Mouse (Mus musculus): ENCODE results near the gene Emid1. TPM values are rescaled to one million over a fixed set of nuclear protein-coding genes. Genes with fewer than 3 reads are reported as not detected.

Emid1 gene
- polyA plus RNA-seq, 1 experiment from 2014 or later: 247 TPM

DNA sequence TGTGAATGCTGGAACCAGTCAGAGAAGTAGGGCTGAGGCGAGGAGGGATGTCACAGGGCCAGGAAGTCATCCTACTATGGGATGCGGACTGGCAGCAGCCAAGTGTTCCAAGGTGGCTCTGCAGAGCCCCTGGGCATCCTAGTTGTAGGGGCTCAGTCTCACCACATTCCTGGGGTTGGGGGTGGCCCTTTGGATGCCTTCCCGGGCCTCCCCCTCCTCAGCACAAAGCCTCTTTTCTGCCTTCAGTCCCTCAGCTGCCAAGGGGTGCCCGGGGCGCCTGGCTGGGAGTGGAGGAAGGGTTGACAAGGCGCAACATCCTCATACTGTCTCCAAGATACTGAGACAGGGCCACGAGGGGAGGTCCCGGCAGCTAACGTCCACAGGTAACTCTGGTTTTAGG is 2.1 kb downstream of the Emid1 start:
- H3K9me3 ChIP-seq (ENCODE audit: low read length): no peaks in the 10 kb centered on the region
- ATAC-seq (ENCODE audit: low FRiP score, low TSS enrichment): no peak
- H3K9ac ChIP-seq (replicated peaks; ENCODE audit: low read length): 0 out of 2 replicates have a peak overlapping the region, but pooled peaks have one; percentile 12
- peak overlapping the region; percentile 92 for H3K27ac ChIP-seq (ENCODE audit: low read length)
- H3K27me3 ChIP-seq (ENCODE audit: insufficient read depth, low read length): no peaks in the 10 kb centered on the region
- 65% methylated on average over 9 of the region's 9 CpGs for WGBS
- H3K4me3 ChIP-seq (ENCODE audit: low read length): peak overlapping the region; percentile 73; the same call in 1 of the 2 replicates
- no peaks in the 10 kb centered on the region for H3K36me3 ChIP-seq (ENCODE audit: insufficient read depth, low read length)
- H3K4me1 ChIP-seq (ENCODE audit: insufficient read depth, low read length): peaks cover 67% of the 10 kb centered on the region
- H3K4me2 ChIP-seq (replicated peaks; ENCODE audit: low read depth, low read length): peak overlapping the region; percentile 67

DNA sequence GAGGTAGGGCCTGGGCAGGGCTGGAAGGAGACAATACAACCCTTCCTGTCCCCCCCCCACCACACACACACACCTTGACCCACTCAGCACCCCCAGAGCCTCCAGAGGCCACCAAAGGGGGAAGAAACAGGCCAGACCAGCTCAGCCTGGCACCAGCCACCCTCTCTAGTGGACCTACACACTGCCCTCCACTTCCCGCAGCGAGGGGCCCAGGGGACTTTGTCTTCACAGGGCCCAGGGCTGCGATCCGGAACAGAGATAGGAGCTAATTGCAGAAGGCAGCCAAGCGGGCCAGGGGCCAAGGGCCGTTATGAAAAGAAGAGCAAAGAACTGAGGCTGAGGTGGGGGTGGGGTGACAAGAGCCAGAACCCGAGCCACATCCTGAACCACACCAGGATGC is 2.8 kb downstream of the Emid1 start:
- WGBS: 10% methylated on average over 7 of the region's 7 CpGs
- Histone ChIP-seq H3K4me2 (replicated peaks; ENCODE audit: low read depth, low read length) (peak overlapping the region; percentile 67), H3K4me3 (ENCODE audit: low read length) (peak overlapping the region; percentile 17), H3K4me1 (ENCODE audit: insufficient read depth, low read length) (peaks cover 67% of the 10 kb centered on the region), H3K9me3 (ENCODE audit: low read length) (no peaks in the 10 kb centered on the region), H3K36me3 (ENCODE audit: insufficient read depth, low read length) (no peaks in the 10 kb centered on the region), H3K9ac (replicated peaks; ENCODE audit: low read length) (peak overlapping the region; percentile 12; the same call in 1 of the 2 replicates), H3K27me3 (ENCODE audit: insufficient read depth, low read length) (no peaks in the 10 kb centered on the region), H3K27ac (ENCODE audit: low read length) (peak overlapping the region; percentile 92)
- ATAC-seq (ENCODE audit: low FRiP score, low TSS enrichment): peak; percentile 64

DNA sequence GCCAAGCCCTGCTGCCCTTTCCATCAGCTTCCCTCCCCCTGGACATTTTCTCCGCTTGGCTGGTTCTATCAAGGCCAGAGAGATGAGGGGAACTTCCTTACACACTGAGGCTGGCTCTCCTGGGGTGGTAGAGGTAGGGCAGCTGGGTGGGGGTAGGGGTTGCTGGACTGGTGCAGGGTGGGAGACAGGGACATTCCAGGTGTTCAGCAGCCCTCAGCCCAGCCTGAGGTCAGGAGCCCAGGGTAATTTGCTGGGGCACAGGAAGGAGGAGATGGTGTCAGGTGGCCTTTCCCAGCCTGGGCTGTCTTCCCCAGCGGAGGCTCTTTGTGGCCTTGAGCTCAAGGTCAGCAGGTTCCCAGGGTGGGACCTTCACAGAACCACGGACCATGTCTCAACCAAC is 6.5 kb downstream of the Emid1 start:
- Histone ChIP-seq H3K4me3 (ENCODE audit: low read length) (no peak overlapping the region), H3K9me3 (ENCODE audit: low read length) (no peaks in the 10 kb centered on the region), H3K4me1 (ENCODE audit: insufficient read depth, low read length) (peaks cover 69% of the 10 kb centered on the region), H3K36me3 (ENCODE audit: insufficient read depth, low read length) (no peaks in the 10 kb centered on the region), H3K4me2 (replicated peaks; ENCODE audit: low read depth, low read length) (no peak overlapping the region), H3K27me3 (ENCODE audit: insufficient read depth, low read length) (no peaks in the 10 kb centered on the region), H3K27ac (ENCODE audit: low read length) (peak overlapping the region; percentile 92), H3K9ac (replicated peaks; ENCODE audit: low read length) (no peak overlapping the region)
- WGBS: 34% methylated on average over 3 of the region's 3 CpGs
- peak; percentile 89 for ATAC-seq (ENCODE audit: low FRiP score, low TSS enrichment)

DNA sequence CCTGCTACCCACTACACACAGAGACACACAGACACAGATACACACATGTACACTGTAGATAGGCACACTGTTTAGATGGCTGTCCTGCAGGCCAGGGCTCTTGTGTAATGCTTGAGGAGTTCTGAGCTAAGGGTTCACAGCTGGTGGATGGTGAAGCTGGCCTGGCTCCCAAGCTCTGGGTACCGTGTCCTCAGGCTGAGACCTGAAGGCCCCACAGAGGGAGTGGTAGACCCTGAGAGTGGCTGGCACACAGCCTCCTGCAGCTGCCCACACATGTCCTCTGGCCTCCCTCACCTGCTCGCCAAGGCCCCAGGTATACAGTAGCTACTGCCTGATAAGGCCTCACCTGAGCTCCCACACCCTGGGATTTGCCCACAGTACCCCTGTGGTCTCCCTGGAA is 10.1 kb downstream of the Emid1 start:
- H3K4me3 ChIP-seq (ENCODE audit: low read length): no peak overlapping the region
- H3K27me3 ChIP-seq (ENCODE audit: insufficient read depth, low read length): no peaks in the 10 kb centered on the region
- H3K9me3 ChIP-seq (ENCODE audit: low read length): no peaks in the 10 kb centered on the region
- peak overlapping the region; percentile 34; the same call in 1 of the 2 replicates for H3K27ac ChIP-seq (ENCODE audit: low read length)
- peaks cover 4% of the 10 kb centered on the region; the same call in 1 of the 2 replicates for H3K36me3 ChIP-seq (ENCODE audit: insufficient read depth, low read length)
- no peak overlapping the region; the same call in 1 of the 2 replicates for H3K9ac ChIP-seq (replicated peaks; ENCODE audit: low read length)
- ATAC-seq (ENCODE audit: low FRiP score, low TSS enrichment): no peak
- H3K4me2 ChIP-seq (replicated peaks; ENCODE audit: low read depth, low read length): no peak overlapping the region
- H3K4me1 ChIP-seq (ENCODE audit: insufficient read depth, low read length): peaks cover 45% of the 10 kb centered on the region
- 69% methylated on average over 2 of the region's 2 CpGs for WGBS

DNA sequence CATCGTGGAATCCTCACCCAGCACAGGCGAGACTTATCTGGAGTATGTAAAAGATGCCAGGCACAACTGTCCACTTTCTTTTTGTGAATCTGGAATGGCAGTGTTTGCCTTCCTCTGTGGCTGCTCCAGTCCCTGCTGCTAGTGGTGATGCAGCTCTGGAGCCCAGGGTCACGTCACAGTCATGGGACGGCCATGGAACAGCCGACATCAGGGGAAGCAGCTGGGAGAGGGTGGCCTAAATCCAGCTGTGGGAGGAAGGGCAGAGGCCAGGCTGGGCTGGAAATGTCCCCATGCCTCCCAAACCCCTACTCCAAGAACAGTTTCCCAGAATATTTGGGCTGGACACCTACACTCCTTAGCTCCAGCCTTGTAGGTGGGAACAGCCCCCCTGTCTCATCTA is 10.8 kb downstream of the Emid1 start:
- no peak overlapping the region for H3K9ac ChIP-seq (replicated peaks; ENCODE audit: low read length)
- H3K36me3 ChIP-seq (ENCODE audit: insufficient read depth, low read length): peaks cover 7% of the 10 kb centered on the region; the same call in 1 of the 2 replicates
- peak overlapping the region; percentile 54; the same call in 1 of the 2 replicates for H3K27ac ChIP-seq (ENCODE audit: low read length)
- ATAC-seq (ENCODE audit: low FRiP score, low TSS enrichment): no peak
- peaks cover 45% of the 10 kb centered on the region for H3K4me1 ChIP-seq (ENCODE audit: insufficient read depth, low read length)
- 63% methylated on average over 5 of the region's 5 CpGs for WGBS
- H3K27me3 ChIP-seq (ENCODE audit: insufficient read depth, low read length): no peaks in the 10 kb centered on the region
- no peak overlapping the region for H3K4me3 ChIP-seq (ENCODE audit: low read length)
- no peaks in the 10 kb centered on the region for H3K9me3 ChIP-seq (ENCODE audit: low read length)
- no peak overlapping the region for H3K4me2 ChIP-seq (replicated peaks; ENCODE audit: low read depth, low read length)

DNA sequence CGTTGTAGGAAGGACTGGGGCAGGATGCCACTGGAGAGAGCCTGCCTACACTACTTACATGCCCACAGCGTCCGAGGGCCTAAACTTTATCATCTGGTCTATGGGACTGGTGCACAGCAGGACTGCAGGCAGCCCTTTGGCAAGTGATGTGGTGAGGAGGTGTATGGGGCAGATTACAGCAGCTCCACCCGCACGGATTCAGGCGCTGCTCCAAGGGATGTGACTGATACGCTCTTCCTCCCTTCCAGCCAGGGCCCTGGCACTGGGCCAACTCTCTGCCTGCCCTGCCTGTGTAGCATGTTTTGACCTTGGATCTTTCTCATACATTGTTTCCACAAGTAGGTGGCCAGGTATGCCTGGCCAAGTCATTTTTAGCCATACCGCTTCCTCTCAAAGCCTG is 11.4 kb downstream of the Emid1 start:
- Histone ChIP-seq H3K27me3 (ENCODE audit: insufficient read depth, low read length) (no peaks in the 10 kb centered on the region), H3K27ac (ENCODE audit: low read length) (peak overlapping the region; percentile 54; the same call in 1 of the 2 replicates), H3K4me1 (ENCODE audit: insufficient read depth, low read length) (peaks cover 39% of the 10 kb centered on the region), H3K9ac (replicated peaks; ENCODE audit: low read length) (no peak overlapping the region; the same call in 1 of the 2 replicates), H3K4me3 (ENCODE audit: low read length) (no peak overlapping the region), H3K9me3 (ENCODE audit: low read length) (no peaks in the 10 kb centered on the region), H3K36me3 (ENCODE audit: insufficient read depth, low read length) (peaks cover 7% of the 10 kb centered on the region; the same call in 1 of the 2 replicates), H3K4me2 (replicated peaks; ENCODE audit: low read depth, low read length) (no peak overlapping the region)
- 40% methylated on average over 8 of the region's 8 CpGs for WGBS
- ATAC-seq (ENCODE audit: low FRiP score, low TSS enrichment): no peak

DNA sequence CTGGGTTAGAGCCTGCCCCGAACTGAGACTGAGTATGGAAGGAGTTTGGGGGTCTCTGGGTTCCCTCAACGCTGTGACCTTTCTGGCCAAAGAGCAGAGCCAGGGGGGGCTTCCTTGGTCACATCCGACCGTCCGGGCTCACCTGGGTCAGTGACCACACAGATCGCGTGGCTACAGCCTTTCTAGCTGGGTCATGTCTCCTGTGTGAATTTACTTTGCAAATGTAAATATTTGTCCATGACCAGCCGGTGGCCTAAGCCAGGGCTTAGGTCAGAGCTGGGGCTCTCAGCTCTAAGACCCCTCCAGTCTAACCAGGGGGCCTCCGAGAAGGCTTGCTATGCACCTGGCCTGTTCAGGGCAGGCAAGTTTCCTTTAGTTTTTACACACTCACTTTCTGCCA is 12.7 kb downstream of the Emid1 start:
- no peak for ATAC-seq (ENCODE audit: low FRiP score, low TSS enrichment)
- H3K4me2 ChIP-seq (replicated peaks; ENCODE audit: low read depth, low read length): no peak overlapping the region
- 51% methylated on average over 9 of the region's 9 CpGs for WGBS

DNA sequence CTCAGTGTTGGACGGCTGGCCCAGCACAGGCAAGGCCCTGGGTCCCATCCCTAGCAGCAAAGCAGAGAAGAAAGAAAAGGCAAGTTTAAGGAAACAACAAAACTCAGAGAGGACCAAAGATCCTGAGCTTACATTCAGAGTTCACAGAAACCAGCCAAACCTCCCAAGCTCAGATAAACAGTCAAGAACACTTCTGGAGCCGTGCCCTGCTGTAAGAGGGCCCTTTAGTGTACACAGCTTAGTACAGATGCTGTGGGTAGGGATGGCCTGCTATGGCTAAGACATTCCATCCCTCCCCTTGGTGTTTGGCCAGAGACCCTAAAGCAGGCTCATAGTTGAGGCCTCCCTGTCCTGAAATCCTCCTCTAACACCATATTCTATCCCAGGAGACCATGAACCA is 13.4 kb downstream of the Emid1 start:
- Histone ChIP-seq H3K9me3 (ENCODE audit: low read length) (no peaks in the 10 kb centered on the region), H3K36me3 (ENCODE audit: insufficient read depth, low read length) (peaks cover 7% of the 10 kb centered on the region; the same call in 1 of the 2 replicates), H3K9ac (replicated peaks; ENCODE audit: low read length) (no peak overlapping the region), H3K4me1 (ENCODE audit: insufficient read depth, low read length) (peaks cover 28% of the 10 kb centered on the region), H3K27ac (ENCODE audit: low read length) (no peak overlapping the region), H3K27me3 (ENCODE audit: insufficient read depth, low read length) (no peaks in the 10 kb centered on the region), H3K4me2 (replicated peaks; ENCODE audit: low read depth, low read length) (no peak overlapping the region), H3K4me3 (ENCODE audit: low read length) (no peak overlapping the region)
- no peak for ATAC-seq (ENCODE audit: low FRiP score, low TSS enrichment)
- 77% methylated on average over 2 of the region's 2 CpGs for WGBS

More for the DNA sequence above, 12.7 kb downstream of the Emid1 start:
- Histone ChIP-seq H3K9me3 (ENCODE audit: low read length) (no peaks in the 10 kb centered on the region), H3K9ac (replicated peaks; ENCODE audit: low read length) (no peak overlapping the region), H3K27me3 (ENCODE audit: insufficient read depth, low read length) (no peaks in the 10 kb centered on the region), H3K4me3 (ENCODE audit: low read length) (no peak overlapping the region), H3K27ac (ENCODE audit: low read length) (no peak overlapping the region), H3K4me1 (ENCODE audit: insufficient read depth, low read length) (peaks cover 29% of the 10 kb centered on the region), H3K36me3 (ENCODE audit: insufficient read depth, low read length) (peaks cover 7% of the 10 kb centered on the region; the same call in 1 of the 2 replicates)

DNA sequence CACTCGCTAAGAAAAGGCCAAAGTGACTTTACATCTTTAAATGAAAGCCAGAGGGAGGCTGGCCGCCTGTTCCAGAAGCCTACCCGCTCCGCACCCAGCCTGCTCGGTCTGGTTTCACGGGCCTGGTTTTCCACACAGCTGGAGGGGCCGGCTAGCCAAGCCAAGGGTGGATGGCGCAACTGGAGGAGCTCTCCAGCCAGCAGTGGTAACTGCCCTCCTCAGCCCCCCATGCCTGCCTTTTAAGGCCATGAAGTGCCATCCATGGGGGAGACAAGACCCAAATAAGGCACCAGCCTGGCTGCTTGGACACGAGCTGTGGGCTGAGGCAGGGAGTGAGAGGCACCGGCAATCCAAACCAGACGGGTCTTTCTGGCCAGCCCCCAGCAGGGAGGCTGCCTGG is 16.1 kb downstream of the Emid1 start:
- no peaks in the 10 kb centered on the region for H3K27me3 ChIP-seq (ENCODE audit: insufficient read depth, low read length)
- no peaks in the 10 kb centered on the region for H3K9me3 ChIP-seq (ENCODE audit: low read length)
- peaks cover 7% of the 10 kb centered on the region; the same call in 1 of the 2 replicates for H3K36me3 ChIP-seq (ENCODE audit: insufficient read depth, low read length)
- WGBS: 69% methylated on average over 11 of the region's 11 CpGs
- ATAC-seq (ENCODE audit: low FRiP score, low TSS enrichment): 0 out of 2 replicates have a peak, but pooled peaks have one; percentile 25
- H3K9ac ChIP-seq (replicated peaks; ENCODE audit: low read length): 0 out of 2 replicates have a peak overlapping the region, but pooled peaks have one; percentile 39
- peak overlapping the region; percentile 48; the same call in 1 of the 2 replicates for H3K27ac ChIP-seq (ENCODE audit: low read length)
- H3K4me1 ChIP-seq (ENCODE audit: insufficient read depth, low read length): peaks cover 13% of the 10 kb centered on the region
- H3K4me2 ChIP-seq (replicated peaks; ENCODE audit: low read depth, low read length): no peak overlapping the region
- H3K4me3 ChIP-seq (ENCODE audit: low read length): no peak overlapping the region

DNA sequence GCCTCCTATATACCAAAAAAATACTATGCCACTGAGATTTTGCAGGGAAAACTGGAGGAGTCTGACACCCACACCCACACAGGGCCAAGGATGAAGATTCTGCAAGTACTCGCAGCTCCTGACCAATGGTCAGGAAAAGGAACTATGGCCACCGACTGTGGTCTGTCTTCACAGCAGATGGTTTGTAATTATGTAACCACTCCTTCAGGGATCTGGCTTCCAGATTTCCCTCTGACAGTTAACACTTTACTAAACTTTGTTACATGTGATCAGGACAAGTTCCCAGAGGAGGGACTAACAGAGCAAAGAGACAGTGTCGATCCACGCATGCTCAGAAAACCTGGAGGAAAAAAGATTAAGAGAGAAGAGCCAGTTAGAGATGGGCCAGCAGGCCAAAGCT is 19.3 kb downstream of the Emid1 start:
- H3K27ac ChIP-seq (ENCODE audit: low read length): no peak overlapping the region
- H3K4me1 ChIP-seq (ENCODE audit: insufficient read depth, low read length): peaks cover 26% of the 10 kb centered on the region
- no peak overlapping the region for H3K4me2 ChIP-seq (replicated peaks; ENCODE audit: low read depth, low read length)
- WGBS: 61% methylated on average over 4 of the region's 4 CpGs
- no peak for ATAC-seq (ENCODE audit: low FRiP score, low TSS enrichment)
- no peaks in the 10 kb centered on the region for H3K9me3 ChIP-seq (ENCODE audit: low read length)
- H3K27me3 ChIP-seq (ENCODE audit: insufficient read depth, low read length): no peaks in the 10 kb centered on the region
- H3K36me3 ChIP-seq (ENCODE audit: insufficient read depth, low read length): peaks cover 3% of the 10 kb centered on the region; the same call in 1 of the 2 replicates
- no peak overlapping the region for H3K4me3 ChIP-seq (ENCODE audit: low read length)
- H3K9ac ChIP-seq (replicated peaks; ENCODE audit: low read length): no peak overlapping the region
